9 mouse cellular contexts compared by ENCODE assay signal in the genomic region with DNA sequence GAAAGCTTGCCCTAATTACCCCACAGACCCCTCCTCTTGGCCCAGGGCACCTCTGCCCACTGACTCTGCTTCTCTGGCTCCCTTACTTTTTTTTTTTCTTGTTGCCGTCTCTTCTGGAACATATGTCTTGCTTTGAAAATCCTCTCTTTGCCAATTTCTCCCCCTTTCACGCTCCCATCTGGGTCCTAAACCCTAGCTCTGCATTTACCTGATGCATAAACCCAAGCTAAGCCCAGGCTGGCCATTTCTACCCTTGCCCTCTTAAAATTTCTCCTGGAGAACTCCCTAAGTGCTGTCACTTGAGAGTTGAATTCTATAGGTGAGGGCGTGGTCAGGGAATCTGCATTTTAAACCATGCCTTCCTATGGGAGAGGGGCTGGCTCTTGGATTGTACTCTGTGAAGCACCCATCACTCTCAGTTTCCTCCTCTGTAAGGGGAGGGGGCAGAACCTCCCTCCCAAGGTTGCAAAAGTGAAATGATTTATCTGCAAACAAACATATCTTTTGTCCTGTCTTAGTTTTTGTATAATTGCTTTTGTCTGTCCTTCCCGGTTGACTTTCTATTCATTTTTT. TPM values are rescaled to one million over a fixed set of nuclear protein-coding genes. Genes with fewer than 3 reads are reported as not detected.
A peak's percentile ranks its signal among the peaks of the same experiment; 100 is the strongest.
DNase-seq lines count a peak whose midpoint lies in the region; ATAC-seq and TF ChIP-seq lines count a peak whose summit lies in the region.
"Had no signal": no experiment of that assay in that cellular context is flagged by ENCODE, and none has a peak within 500 bp of the region (broad histone marks: within the 10 kb centered on the region; RNA-seq: fewer than 3 reads in every experiment).

No protein-coding gene starts in this region.

- H3K4me3 ChIP-seq in heart, embryonic 15.5 days: no peak overlapping the region
- H3K4me3 ChIP-seq in hindbrain, embryonic 12.5 days: peak overlapping the region; percentile 20
- peak overlapping the region; percentile 28 for H3K4me3 ChIP-seq in midbrain, embryonic 12.5 days

- no peak for TF ChIP-seq CTCF in brain, embryonic 14.5 days (IDR thresholded peaks at IDR 0.05; ENCODE audit: borderline replicate concordance, extremely low read depth, insufficient read depth, insufficient read length)

- TF ChIP-seq POLR2A in brain, embryonic 14.5 days (IDR thresholded peaks at IDR 0.05; ENCODE audit: borderline replicate concordance, extremely low read depth, insufficient read depth, insufficient read length, poor library complexity, severe bottlenecking): no peak

- peak overlapping the region; percentile 47; the same call in 1 of the 2 replicates for H3K4me2 ChIP-seq in heart, embryonic 15.5 days
- peak overlapping the region; percentile 53 for H3K4me2 ChIP-seq in hindbrain, embryonic 12.5 days (replicated peaks)
- H3K4me2 ChIP-seq in midbrain, embryonic 12.5 days (replicated peaks): peak overlapping the region; percentile 56

- intact Hi-C loops in heart, postnatal 36 days (cut with DNase I): no loop called here

- no peaks in the 10 kb centered on the region for H3K9me3 ChIP-seq in heart, embryonic 15.5 days (replicated peaks)
- no peaks in the 10 kb centered on the region for H3K9me3 ChIP-seq in hindbrain, embryonic 12.5 days (replicated peaks)
- no peaks in the 10 kb centered on the region for H3K9me3 ChIP-seq in midbrain, embryonic 12.5 days

- WGBS in heart, embryonic 15.5 days: 35% methylated on average over 4 of the region's 4 CpGs
- 20% methylated on average over 4 of the region's 4 CpGs for WGBS in hindbrain, embryonic 12.5 days
- WGBS in midbrain, embryonic 12.5 days: 13% methylated on average over 4 of the region's 4 CpGs

- no peak overlapping the region for H3K9ac ChIP-seq in heart, embryonic 15.5 days
- 0 out of 2 replicates have a peak overlapping the region, but pooled peaks have one; percentile 24 for H3K9ac ChIP-seq in hindbrain, embryonic 12.5 days
- 0 out of 2 replicates have a peak overlapping the region, but pooled peaks have one; percentile 17 for H3K9ac ChIP-seq in midbrain, embryonic 12.5 days (replicated peaks)

- no peak for ATAC-seq in heart, embryonic 15.5 days (replicated peaks; ENCODE audit: insufficient number of reproducible peaks, insufficient read depth, low FRiP score, low read depth)
- 0 out of 2 replicates have a peak, but pooled peaks have one; percentile 60 for ATAC-seq in hindbrain, embryonic 12.5 days (ENCODE audit: low FRiP score)
- peak; percentile 55; the same call in 1 of the 2 replicates for ATAC-seq in midbrain, embryonic 12.5 days (ENCODE audit: low FRiP score, low read depth)

- H3K36me3 ChIP-seq in heart, embryonic 15.5 days: no peaks in the 10 kb centered on the region
- no peaks in the 10 kb centered on the region for H3K36me3 ChIP-seq in hindbrain, embryonic 12.5 days
- no peaks in the 10 kb centered on the region for H3K36me3 ChIP-seq in midbrain, embryonic 12.5 days

- peaks cover 7% of the 10 kb centered on the region for H3K4me1 ChIP-seq in heart, embryonic 15.5 days (replicated peaks)
- peaks cover 14% of the 10 kb centered on the region for H3K4me1 ChIP-seq in hindbrain, embryonic 12.5 days
- peaks cover 19% of the 10 kb centered on the region for H3K4me1 ChIP-seq in midbrain, embryonic 12.5 days

- peaks cover 44% of the 10 kb centered on the region for H3K27me3 ChIP-seq in heart, embryonic 15.5 days
- peaks cover 7% of the 10 kb centered on the region for H3K27me3 ChIP-seq in hindbrain, embryonic 12.5 days
- H3K27me3 ChIP-seq in midbrain, embryonic 12.5 days: peaks cover 28% of the 10 kb centered on the region

- no peak overlapping the region for H3K27ac ChIP-seq in heart, embryonic 15.5 days
- no peak overlapping the region for H3K27ac ChIP-seq in hindbrain, embryonic 12.5 days
- peak overlapping the region; percentile 25; the same call in 1 of the 2 replicates for H3K27ac ChIP-seq in midbrain, embryonic 12.5 days (replicated peaks)

- no peak for DNase-seq in heart, postnatal 36 days
- DNase-seq in brain, embryonic 14.5 days (ENCODE audit: low read depth): peak; percentile 62
- no peak for DNase-seq in right cerebral cortex, postnatal 25 days
- DNase-seq in embryo, embryonic 9.5 days (ENCODE audit: extremely low spot score): no peak
- DNase-seq in cerebellum, adult 9-11 months: no peak
- DNase-seq: gastrocnemius, postnatal 14 days had no signal

RNA-seq across cellular contexts. Expression of a gene that starts 18.8 kb away (rescaled TPM):
- 13.8 and 20.1 TPM in 2 replicates for polyA plus RNA-seq in heart, embryonic 15.5 days (2015; fragmentation: Nextera tagmentation; extraction: Ambion mirVana)
- total RNA-seq in heart, postnatal 36 days (2021): 10 to 100 TPM; 27.0 to 32.2 TPM
- polyA plus RNA-seq in brain, embryonic 14.5 days (2012; rRNA removed): 36.2 and 44.6 TPM in 2 replicates
- 27.5 and 29.2 TPM in 2 replicates for polyA plus RNA-seq in hindbrain, embryonic 12.5 days (2016; fragmentation: Nextera tagmentation; extraction: Ambion mirVana)
- 18.3 and 21.6 TPM in 2 replicates for polyA plus RNA-seq in midbrain, embryonic 12.5 days (2016; fragmentation: Nextera tagmentation; extraction: Ambion mirVana)

RNA-seq across cellular contexts. Expression of a gene that starts 37.4 kb away (rescaled TPM):
- not detected in 2 replicates for polyA plus RNA-seq in heart, embryonic 15.5 days (2015; fragmentation: Nextera tagmentation; extraction: Ambion mirVana)
- under 1 TPM; 0.14 to 0.19 TPM for total RNA-seq in heart, postnatal 36 days (2021)
- not detected in 2 replicates for polyA plus RNA-seq in brain, embryonic 14.5 days (2012; rRNA removed)
- polyA plus RNA-seq in hindbrain, embryonic 12.5 days (2016; fragmentation: Nextera tagmentation; extraction: Ambion mirVana): 0.10 TPM in 1 of 2 replicates, not detected in the other
- polyA plus RNA-seq in midbrain, embryonic 12.5 days (2016; fragmentation: Nextera tagmentation; extraction: Ambion mirVana): not detected in 2 replicates
- total RNA-seq: gastrocnemius, postnatal 14 days had no signal
